Mouse (Mus musculus): Measurements from ENCODE around the gene Rbm6.

DNA sequence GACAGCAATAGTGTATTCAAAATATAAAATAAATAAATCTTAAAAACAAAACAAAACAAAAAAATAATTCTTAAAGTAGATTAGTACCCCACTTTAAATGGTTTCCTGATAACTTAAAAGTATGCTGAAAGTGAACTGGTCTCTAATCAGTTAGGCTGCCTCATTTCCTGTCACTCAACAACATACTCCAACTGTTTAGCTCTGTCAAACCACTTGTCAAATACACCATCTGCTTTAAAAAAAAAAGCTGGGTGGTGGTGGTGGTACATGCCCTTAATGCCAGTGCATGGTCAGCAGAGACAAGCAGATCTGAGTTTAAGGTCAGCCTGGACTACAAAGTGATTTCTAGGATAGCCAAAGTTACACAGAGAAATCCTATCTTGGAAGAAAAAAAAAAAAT, 96.2 kb downstream of the Rbm6 start:
- no peak for TF ChIP-seq CTCF (conservative IDR thresholded peaks at IDR 0.05; ENCODE audit: insufficient read depth, insufficient read length, low read depth, low read length)
- no peak for TF ChIP-seq POLR2A (IDR thresholded peaks at IDR 0.05; ENCODE audit: low read depth, low read length)

Measured in kidney, adult 2 months (tissue).